Comparison of ENCODE assay signal across 8 mouse cellular contexts in the genomic region with DNA sequence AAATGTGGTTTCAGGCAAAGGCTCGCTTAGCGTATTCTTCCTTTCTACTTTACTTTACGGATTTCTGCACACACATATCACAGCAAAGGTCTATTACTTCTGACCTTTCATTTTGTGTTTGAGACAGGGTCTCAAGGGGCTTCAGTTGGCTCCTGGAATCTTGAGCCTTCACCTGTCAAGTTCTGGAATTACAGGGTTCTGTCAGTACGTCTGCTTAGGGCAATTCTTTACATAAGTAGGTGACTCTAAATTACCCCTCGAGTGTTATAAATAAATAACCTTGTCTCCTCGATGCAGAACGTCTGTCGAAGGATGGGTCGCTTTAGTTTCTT. TPM values are rescaled to one million over a fixed set of nuclear protein-coding genes. Genes with fewer than 3 reads are reported as not detected.
A peak's percentile ranks its signal among the peaks of the same experiment; 100 is the strongest.
DNase-seq lines count a peak whose midpoint lies in the region; ATAC-seq lines count a peak whose summit lies in the region.

No protein-coding gene starts in this region.

- 16% methylated on average over 9 of the region's 9 CpGs for WGBS in neural tube, embryonic 11.5 days
- WGBS in limb, embryonic 13.5 days: 18% methylated on average over 9 of the region's 9 CpGs
- 5% methylated on average over 9 of the region's 9 CpGs for WGBS in stomach, embryonic 15.5 days

- H3K36me3 ChIP-seq in neural tube, embryonic 11.5 days (ENCODE audit: control insufficient read depth, insufficient read depth, low read length): peaks cover 6% of the 10 kb centered on the region
- peaks cover 40% of the 10 kb centered on the region for H3K36me3 ChIP-seq in limb, embryonic 13.5 days
- H3K36me3 ChIP-seq in stomach, embryonic 15.5 days: peaks cover 18% of the 10 kb centered on the region

- peak; percentile 43 for DNase-seq in embryo, embryonic 9.5 days (ENCODE audit: extremely low spot score)
- no peak for DNase-seq in embryo, embryonic 11 days
- DNase-seq in neural tube, embryonic 11.5 days (ENCODE audit: low spot score): no peak
- no peak for DNase-seq in neural tube, embryonic 10.5 days (ENCODE audit: extremely low spot score, low spot score)
- no peak for DNase-seq in testis, postnatal 14 days (ENCODE audit: low spot score)

- H3K9ac ChIP-seq in neural tube, embryonic 11.5 days (ENCODE audit: low read length): peak overlapping the region; percentile 41
- H3K9ac ChIP-seq in limb, embryonic 13.5 days: peak overlapping the region; percentile 76
- peak overlapping the region; percentile 42; the same call in 1 of the 2 replicates for H3K9ac ChIP-seq in stomach, embryonic 15.5 days

- no peaks in the 10 kb centered on the region for H3K27me3 ChIP-seq in neural tube, embryonic 11.5 days (ENCODE audit: control insufficient read depth, insufficient read depth, low read length)
- H3K27me3 ChIP-seq in limb, embryonic 13.5 days: no peaks in the 10 kb centered on the region
- H3K27me3 ChIP-seq in stomach, embryonic 15.5 days (replicated peaks): no peaks in the 10 kb centered on the region

- no peak overlapping the region for H3K27ac ChIP-seq in neural tube, embryonic 11.5 days (ENCODE audit: low read depth, low read length)
- peak overlapping the region; percentile 48; the same call in 1 of the 2 replicates for H3K27ac ChIP-seq in limb, embryonic 13.5 days
- H3K27ac ChIP-seq in stomach, embryonic 15.5 days: peak overlapping the region; percentile 79

- no peak for ATAC-seq in neural tube, embryonic 11.5 days (ENCODE audit: insufficient read depth, low FRiP score, low TSS enrichment)
- ATAC-seq in limb, embryonic 13.5 days (ENCODE audit: low FRiP score, low read depth): no peak
- ATAC-seq in stomach, embryonic 15.5 days (ENCODE audit: insufficient read depth, low FRiP score, low read depth): no peak
- ATAC-seq in megakaryocyte progenitor cell, adult 5-6 weeks (replicated peaks; ENCODE audit: poor library complexity): no peak

- H3K4me1 ChIP-seq in neural tube, embryonic 11.5 days (ENCODE audit: control insufficient read depth, insufficient read depth, low read length): peaks cover 3% of the 10 kb centered on the region; the same call in 1 of the 2 replicates
- H3K4me1 ChIP-seq in limb, embryonic 13.5 days: peaks cover 20% of the 10 kb centered on the region
- 0 out of 2 replicates have a peak, but pooled peaks cover 3% of the 10 kb centered on the region for H3K4me1 ChIP-seq in stomach, embryonic 15.5 days

- H3K9me3 ChIP-seq in neural tube, embryonic 11.5 days (ENCODE audit: control insufficient read depth, low read length): no peaks in the 10 kb centered on the region
- no peaks in the 10 kb centered on the region for H3K9me3 ChIP-seq in limb, embryonic 13.5 days
- no peaks in the 10 kb centered on the region for H3K9me3 ChIP-seq in stomach, embryonic 15.5 days

- peak overlapping the region; percentile 99 for H3K4me3 ChIP-seq in neural tube, embryonic 11.5 days (ENCODE audit: low read depth, low read length)
- H3K4me3 ChIP-seq in limb, embryonic 13.5 days: peak overlapping the region; percentile 99
- peak overlapping the region; percentile 57 for H3K4me3 ChIP-seq in stomach, embryonic 15.5 days (replicated peaks)

- H3K4me2 ChIP-seq in neural tube, embryonic 11.5 days (ENCODE audit: low read depth): peak overlapping the region; percentile 59
- H3K4me2 ChIP-seq in limb, embryonic 13.5 days (replicated peaks): peak overlapping the region; percentile 74
- peak overlapping the region; percentile 67 for H3K4me2 ChIP-seq in stomach, embryonic 15.5 days

RNA-seq across cellular contexts. Expression of gene Atp5b, which starts 0.6 kb away (rescaled TPM):
- polyA plus RNA-seq in neural tube, embryonic 11.5 days (2014; fragmentation: Nextera tagmentation; extraction: Ambion mirVana): 2,381 and 2,418 TPM in 2 replicates
- 1,947 and 1,954 TPM in 2 replicates for polyA plus RNA-seq in limb, embryonic 13.5 days (2015; fragmentation: Nextera tagmentation; extraction: Ambion mirVana)
- polyA plus RNA-seq in stomach, embryonic 15.5 days (2015; fragmentation: Nextera tagmentation; extraction: Ambion mirVana): 2,393 and 2,495 TPM in 2 replicates
- 1,546 and 1,583 TPM in 2 replicates for total RNA-seq in megakaryocyte progenitor cell, adult 5-6 weeks (2015)
- 2,698 and 2,700 TPM in 2 replicates for total RNA-seq in megakaryocyte progenitor cell, adult 5-6 weeks (2017)

RNA-seq across cellular contexts. Expression of gene Baz2a, which starts 8.9 kb away (rescaled TPM):
- polyA plus RNA-seq in neural tube, embryonic 11.5 days (2014; fragmentation: Nextera tagmentation; extraction: Ambion mirVana): 20.3 and 23.5 TPM in 2 replicates
- 9.0 and 10.5 TPM in 2 replicates for polyA plus RNA-seq in limb, embryonic 13.5 days (2015; fragmentation: Nextera tagmentation; extraction: Ambion mirVana)
- polyA plus RNA-seq in stomach, embryonic 15.5 days (2015; fragmentation: Nextera tagmentation; extraction: Ambion mirVana): 10.1 and 11.7 TPM in 2 replicates
- total RNA-seq in megakaryocyte progenitor cell, adult 5-6 weeks (2015): 35.5 and 40.3 TPM in 2 replicates
- total RNA-seq in megakaryocyte progenitor cell, adult 5-6 weeks (2017): 13.2 and 15.0 TPM in 2 replicates

RNA-seq across cellular contexts. Expression of gene Ptges3, which starts 23.7 kb away (rescaled TPM):
- polyA plus RNA-seq in neural tube, embryonic 11.5 days (2014; fragmentation: Nextera tagmentation; extraction: Ambion mirVana): 584 and 611 TPM in 2 replicates
- 564 and 574 TPM in 2 replicates for polyA plus RNA-seq in limb, embryonic 13.5 days (2015; fragmentation: Nextera tagmentation; extraction: Ambion mirVana)
- polyA plus RNA-seq in stomach, embryonic 15.5 days (2015; fragmentation: Nextera tagmentation; extraction: Ambion mirVana): 522 and 529 TPM in 2 replicates
- 247 and 270 TPM in 2 replicates for total RNA-seq in megakaryocyte progenitor cell, adult 5-6 weeks (2015)
- 310 and 351 TPM in 2 replicates for total RNA-seq in megakaryocyte progenitor cell, adult 5-6 weeks (2017)

RNA-seq across cellular contexts. Expression of gene Naca, which starts 47.1 kb away (rescaled TPM):
- polyA plus RNA-seq in neural tube, embryonic 11.5 days (2014; fragmentation: Nextera tagmentation; extraction: Ambion mirVana): 854 and 893 TPM in 2 replicates
- 797 and 826 TPM in 2 replicates for polyA plus RNA-seq in limb, embryonic 13.5 days (2015; fragmentation: Nextera tagmentation; extraction: Ambion mirVana)
- polyA plus RNA-seq in stomach, embryonic 15.5 days (2015; fragmentation: Nextera tagmentation; extraction: Ambion mirVana): 639 and 789 TPM in 2 replicates
- 1,210 and 1,292 TPM in 2 replicates for total RNA-seq in megakaryocyte progenitor cell, adult 5-6 weeks (2015)
- 2,424 and 2,528 TPM in 2 replicates for total RNA-seq in megakaryocyte progenitor cell, adult 5-6 weeks (2017)
